Mouse (Mus musculus): ENCODE results near the gene Tcf12.

Tcf12 gene

GRCm38 (mm10) chr9:71806422-71806805, 305.3 kb downstream of the Tcf12 start:
- DNase-seq (ENCODE audit: low spot score in 2 of 2) = peak; percentile 63 to 86

- DNase-seq (ENCODE audit: low spot score in 2 of 2) = no peak
Observed at GRCm38 (mm10) chr9:71805646-71806421, 305.8 kb downstream of the Tcf12 start.

DNA sequence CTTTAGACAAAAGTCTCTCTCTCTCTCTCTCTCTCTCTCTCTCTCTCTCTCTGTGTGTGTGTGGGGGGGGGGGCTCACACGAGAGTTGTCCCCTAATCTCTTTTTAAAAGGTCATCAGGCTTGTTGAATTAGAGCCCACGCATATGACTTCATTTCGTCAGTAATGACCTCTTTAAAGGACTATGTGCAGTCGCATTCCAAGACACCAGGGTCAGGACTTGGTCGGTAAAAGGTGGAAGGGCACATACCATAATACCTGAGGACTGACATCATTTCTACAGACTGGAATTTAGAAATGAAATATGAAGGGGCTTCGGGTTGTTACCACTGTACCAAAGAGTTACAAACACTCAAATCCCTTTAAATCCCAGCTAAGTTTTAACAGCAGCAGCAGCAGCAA, 307.6 kb downstream of the Tcf12 start:
- no peak for DNase-seq (ENCODE audit: low spot score in 2 of 2)

DNA sequence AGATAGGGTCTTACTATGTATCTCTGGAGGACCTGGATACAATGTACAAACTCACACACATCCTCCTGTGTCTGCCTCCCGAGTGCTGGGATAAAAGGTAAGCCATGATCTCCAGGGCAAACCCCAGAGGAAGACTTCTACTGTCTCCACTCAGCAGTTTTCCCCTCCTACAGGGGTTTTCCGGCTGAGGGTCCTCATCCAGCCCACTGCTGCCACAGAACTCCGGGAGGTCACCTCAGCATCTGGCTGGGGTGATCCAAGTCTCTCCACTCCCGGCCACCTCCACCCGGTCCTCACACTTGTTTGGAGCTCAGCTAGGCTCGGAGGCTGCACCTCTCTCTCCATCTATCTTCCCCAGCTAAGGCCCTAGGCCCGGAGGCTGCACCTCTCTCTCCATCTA, 308.4 kb downstream of the Tcf12 start:
- no peak for DNase-seq (ENCODE audit: low spot score in 2 of 2)

DNA sequence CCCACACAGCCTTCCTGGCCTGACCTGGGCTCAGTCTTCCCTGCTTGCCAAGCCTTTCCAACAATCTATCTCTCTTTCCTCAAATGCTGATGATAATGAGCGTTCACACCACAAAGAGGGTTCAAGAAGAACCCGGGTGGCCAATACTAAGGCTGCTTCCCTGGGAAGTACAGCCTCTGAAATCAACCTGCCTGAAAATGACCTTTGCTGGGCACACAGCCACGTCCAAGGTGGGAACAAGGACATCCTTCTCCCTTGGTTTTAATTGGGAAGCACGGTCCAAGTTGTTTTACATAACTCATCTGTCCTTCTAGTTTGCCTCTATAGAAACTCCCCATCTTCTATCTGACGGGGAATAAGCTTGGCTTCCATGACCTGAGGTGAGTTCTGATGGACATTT, 312.1 kb downstream of the Tcf12 start:
- no peak for DNase-seq (ENCODE audit: low spot score in 2 of 2)

- no peak for DNase-seq (ENCODE audit: low spot score in 2 of 2)
Observed at GRCm38 (mm10) chr9:71798176-71798575, 313.5 kb downstream of the Tcf12 start.
